Mouse (Mus musculus) forebrain, embryonic 16.5 days (tissue): ENCODE measurements around the gene Snx10. TPM values are rescaled to one million over a fixed set of nuclear protein-coding genes. Genes with fewer than 3 reads are reported as not detected.

Experiments used
- ATAC-seq: fragments of 200-750 bp; cut with Nextera tagmentation; 2 replicates; pipeline ENCODE4 v1.8.0; 2017; ENCODE audit warnings: mild to moderate bottlenecking, moderate library complexity
- H3K27ac ChIP-seq: fragments of 300-500 bp; sonication (generic); 2 replicates; pipeline ENCODE4 v1.5.1; 2014; ENCODE audit warnings: low read length, control low read depth
- H3K27me3 ChIP-seq: fragments of 300-500 bp; sonication (generic); replicated peaks from 2 replicates; pipeline ENCODE4 v1.6.1; 2014; ENCODE audit warnings: low read length; ENCODE audit not compliant: control insufficient read depth, insufficient read depth
- H3K36me3 ChIP-seq: fragments of 300-500 bp; sonication (generic); 2 replicates; pipeline ENCODE4 v1.6.1; 2014; ENCODE audit not compliant: control insufficient read depth, insufficient read depth
- H3K4me1 ChIP-seq: fragments of 300-500 bp; sonication (generic); replicated peaks from 2 replicates; pipeline ENCODE4 v1.6.1; 2014; ENCODE audit warnings: low read length; ENCODE audit not compliant: control insufficient read depth, insufficient read depth
- H3K4me2 ChIP-seq: fragments of 300-500 bp; sonication (generic); 2 replicates; pipeline ENCODE4 v1.6.1; 2014; ENCODE audit warnings: mild to moderate bottlenecking, low read length, control low read depth
- H3K4me3 ChIP-seq: fragments of 300-500 bp; sonication (generic); replicated peaks from 2 replicates; pipeline ENCODE4 v1.5.1; 2014; ENCODE audit warnings: mild to moderate bottlenecking, low read length, control low read depth
- H3K9ac ChIP-seq: fragments of 300-500 bp; sonication (generic); replicated peaks from 2 replicates; pipeline ENCODE4 v1.6.1; 2014; ENCODE audit warnings: low read depth, low read length, control low read depth
- H3K9me3 ChIP-seq: fragments of 300-500 bp; sonication (generic); 2 replicates; pipeline ENCODE4 v1.6.1; 2016; ENCODE audit warnings: low read length; ENCODE audit not compliant: control insufficient read depth
- WGBS: fragments of 180-500 bp; shearing (Covaris S2); extraction: QIAGEN DNeasy Blood & Tissue Kit; methylation state at CpG from one replicate; pipeline ENCODE4 v1.1.7; 2014; 5-methylcytosine and 5-hydroxymethylcytosine counted together
- polyA plus RNA-seq: library from polyadenylated mRNA; unstranded; fragments of >200 nt; fragmentation: Nextera tagmentation; extraction: Ambion mirVana; gene quantifications from 2 replicates; pipeline ENCODE4 v1.2.1, GENCODE M21; 2015

Snx10 gene
- polyA plus RNA-seq, 1 experiment from 2014 or later, result 61.6 TPM

GRCm38 (mm10) chr6:51611621-51612020 is 87.9 kb downstream of the Snx10 start:
- no peak for ATAC-seq
- Histone ChIP-seq H3K27ac (no peak overlapping the region), H3K9me3 (no peaks in the 10 kb centered on the region), H3K4me1 (peaks cover 14% of the 10 kb centered on the region), H3K36me3 (no peaks in the 10 kb centered on the region), H3K27me3 (no peaks in the 10 kb centered on the region), H3K9ac (no peak overlapping the region), H3K4me2 (no peak overlapping the region), H3K4me3 (no peak overlapping the region)
- 77% methylated on average over 4 of the region's 4 CpGs for WGBS

GRCm38 (mm10) chr6:51612371-51613051 is 88.8 kb downstream of the Snx10 start:
- Histone ChIP-seq H3K4me2 (peak overlapping the region; percentile 88), H3K36me3 (no peaks in the 10 kb centered on the region), H3K9ac (peak overlapping the region; percentile 86), H3K27me3 (no peaks in the 10 kb centered on the region), H3K4me3 (peak overlapping the region; percentile 63), H3K9me3 (no peaks in the 10 kb centered on the region), H3K4me1 (peaks cover 10% of the 10 kb centered on the region; the same call in 1 of the 2 replicates), H3K27ac (peak overlapping the region; percentile 85)
- WGBS, result under 1% methylated on average over 51 of the region's 54 CpGs
- ATAC-seq, result peak; percentile 94

GRCm38 (mm10) chr6:51613661-51614060 is 90.0 kb downstream of the Snx10 start:
- no peak overlapping the region for H3K27ac ChIP-seq
- WGBS, result 72% methylated on average over 11 of the region's 11 CpGs

GRCm38 (mm10) chr6:51626843-51627242 is 103.1 kb downstream of the Snx10 start:
- no peaks in the 10 kb centered on the region for H3K27me3 ChIP-seq
- H3K9ac ChIP-seq, result no peak overlapping the region
- H3K4me1 ChIP-seq, result no peaks in the 10 kb centered on the region
- no peaks in the 10 kb centered on the region for H3K36me3 ChIP-seq
- no peaks in the 10 kb centered on the region for H3K9me3 ChIP-seq
- no peak overlapping the region for H3K27ac ChIP-seq
- ATAC-seq, result no peak
- H3K4me3 ChIP-seq, result no peak overlapping the region
- no peak overlapping the region for H3K4me2 ChIP-seq
- 92% methylated on average over 5 of the region's 5 CpGs for WGBS

More at GRCm38 (mm10) chr6:51613661-51614060, 90.0 kb downstream of the Snx10 start:
- H3K36me3 ChIP-seq, result no peaks in the 10 kb centered on the region
- no peak overlapping the region for H3K9ac ChIP-seq
- no peak overlapping the region for H3K4me2 ChIP-seq
- H3K27me3 ChIP-seq, result no peaks in the 10 kb centered on the region
- H3K4me3 ChIP-seq, result no peak overlapping the region
- ATAC-seq, result no peak
- H3K4me1 ChIP-seq, result peaks cover 10% of the 10 kb centered on the region; the same call in 1 of the 2 replicates
- no peaks in the 10 kb centered on the region for H3K9me3 ChIP-seq

- WGBS, result 61% methylated on average over 3 of the region's 3 CpGs
- Histone ChIP-seq H3K27me3 (no peaks in the 10 kb centered on the region), H3K4me3 (no peak overlapping the region), H3K4me1 (no peaks in the 10 kb centered on the region), H3K27ac (no peak overlapping the region), H3K4me2 (no peak overlapping the region), H3K9me3 (no peaks in the 10 kb centered on the region), H3K36me3 (no peaks in the 10 kb centered on the region), H3K9ac (no peak overlapping the region)
- ATAC-seq, result no peak
These were observed 106.0 kb downstream of the Snx10 start for GRCm38 (mm10) chr6:51629671-51630070.

GRCm38 (mm10) chr6:51630184-51630583 is 106.5 kb downstream of the Snx10 start:
- H3K9ac ChIP-seq, result no peak overlapping the region
- WGBS, result 88% methylated on average over 2 of the region's 2 CpGs
- no peak overlapping the region for H3K27ac ChIP-seq
- no peak overlapping the region for H3K4me3 ChIP-seq
- no peak overlapping the region for H3K4me2 ChIP-seq
- no peaks in the 10 kb centered on the region for H3K9me3 ChIP-seq
- no peaks in the 10 kb centered on the region for H3K36me3 ChIP-seq
- H3K27me3 ChIP-seq, result no peaks in the 10 kb centered on the region
- no peaks in the 10 kb centered on the region for H3K4me1 ChIP-seq
- ATAC-seq, result no peak

GRCm38 (mm10) chr6:51632928-51633662 is 109.4 kb downstream of the Snx10 start:
- Histone ChIP-seq H3K4me3 (no peak overlapping the region), H3K27me3 (no peaks in the 10 kb centered on the region), H3K4me2 (no peak overlapping the region), H3K4me1 (no peaks in the 10 kb centered on the region), H3K9me3 (no peaks in the 10 kb centered on the region), H3K36me3 (no peaks in the 10 kb centered on the region), H3K27ac (no peak overlapping the region), H3K9ac (no peak overlapping the region)
- WGBS, result 82% methylated on average over 4 of the region's 4 CpGs
- no peak for ATAC-seq

DNA sequence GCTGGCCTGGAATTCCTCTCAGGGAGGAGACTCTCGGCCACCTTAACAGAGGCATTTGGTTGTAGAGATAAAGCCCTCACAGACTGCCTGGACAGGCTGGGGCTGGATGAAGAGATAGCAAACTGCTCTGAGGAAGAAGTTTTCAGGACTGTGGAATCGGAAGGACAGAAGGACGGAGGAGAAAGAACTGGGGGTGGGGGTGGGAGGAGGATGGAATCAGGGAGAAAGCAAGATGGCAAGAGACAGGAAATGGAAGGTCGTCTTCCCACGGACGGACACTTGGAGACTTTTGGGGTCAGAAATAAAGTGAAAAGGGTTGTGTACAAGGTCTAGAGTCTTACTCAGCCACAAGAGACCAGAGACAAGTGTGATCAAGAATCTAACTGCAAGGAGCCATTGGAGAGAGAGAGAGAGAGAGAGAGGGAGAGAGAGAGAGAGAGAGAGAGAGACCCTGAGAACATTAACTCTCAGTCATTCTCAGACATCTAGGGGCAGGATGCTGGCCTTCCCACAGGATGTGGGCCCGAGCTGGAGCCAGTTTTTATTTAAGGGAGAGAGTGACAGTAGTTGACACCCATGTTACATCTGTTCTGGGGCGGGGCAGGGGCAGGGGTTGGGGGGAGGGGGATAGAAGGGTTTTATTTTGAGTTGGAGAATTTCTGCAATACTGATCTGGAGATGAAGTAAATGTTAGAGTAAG is 110.1 kb downstream of the Snx10 start:
- WGBS, result 79% methylated on average over 8 of the region's 8 CpGs
- H3K4me2 ChIP-seq, result no peak overlapping the region
- no peaks in the 10 kb centered on the region for H3K27me3 ChIP-seq
- H3K36me3 ChIP-seq, result no peaks in the 10 kb centered on the region
- no peak overlapping the region for H3K4me3 ChIP-seq
- no peak overlapping the region for H3K27ac ChIP-seq
- H3K9me3 ChIP-seq, result no peaks in the 10 kb centered on the region
- no peak for ATAC-seq
- H3K4me1 ChIP-seq, result no peaks in the 10 kb centered on the region
- no peak overlapping the region for H3K9ac ChIP-seq

DNA sequence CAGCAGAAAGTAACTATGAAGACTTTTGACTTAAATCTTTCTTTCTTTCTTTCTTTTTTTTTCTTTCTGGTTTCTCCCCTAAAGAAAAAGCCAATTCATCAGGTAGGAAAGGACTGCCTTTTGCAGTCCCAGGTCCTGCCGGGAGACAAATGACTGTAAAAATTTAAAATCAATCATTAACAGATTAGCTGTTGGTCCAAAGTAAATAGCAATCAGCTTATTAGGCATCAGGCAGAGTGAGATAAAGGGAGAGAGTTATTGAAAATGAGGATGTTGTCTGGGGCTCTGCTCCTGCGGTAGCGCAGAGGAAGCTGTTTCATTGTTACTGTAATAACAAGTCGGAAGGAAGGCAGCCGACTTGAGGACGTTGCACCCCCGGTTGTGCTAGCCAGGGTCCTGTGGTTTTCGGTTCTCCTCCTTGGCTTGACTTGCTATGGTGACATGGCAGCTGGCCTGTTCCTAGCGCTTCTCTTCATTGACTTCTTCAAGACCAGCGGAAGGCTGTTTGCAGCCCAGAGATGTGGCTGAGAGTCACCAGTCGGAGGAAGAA is 112.4 kb downstream of the Snx10 start:
- Histone ChIP-seq H3K27me3 (no peaks in the 10 kb centered on the region), H3K9ac (no peak overlapping the region), H3K36me3 (no peaks in the 10 kb centered on the region), H3K27ac (no peak overlapping the region), H3K4me1 (no peaks in the 10 kb centered on the region), H3K9me3 (no peaks in the 10 kb centered on the region), H3K4me2 (no peak overlapping the region), H3K4me3 (no peak overlapping the region)
- ATAC-seq, result no peak
- WGBS, result 76% methylated on average over 11 of the region's 11 CpGs
